Comparison of ENCODE assay signal across 41 mouse cellular contexts in genomic region chr11:7156427-7156826, GRCm38 (mm10). TPM values are rescaled to one million over a fixed set of nuclear protein-coding genes. Genes with fewer than 3 reads are reported as not detected.
"Had no signal": no experiment of that assay in that cellular context is flagged by ENCODE, and none has a peak within 500 bp of the region (broad histone marks: within the 10 kb centered on the region; RNA-seq: fewer than 3 reads in every experiment).

No protein-coding gene starts in this region.

- H3K4me3 ChIP-seq: heart, embryonic 10.5 days; heart, embryonic 12.5 days; hindbrain, embryonic 10.5 days; hindbrain, embryonic 12.5 days; kidney, embryonic 15.5 days; limb, embryonic 13.5 days; limb, embryonic 15.5 days had no signal

- H3K27me3 ChIP-seq: heart, embryonic 12.5 days; hindbrain, embryonic 12.5 days; kidney, embryonic 15.5 days; limb, embryonic 13.5 days; limb, embryonic 15.5 days had no signal

- H3K36me3 ChIP-seq: heart, embryonic 12.5 days; hindbrain, embryonic 10.5 days; hindbrain, embryonic 12.5 days; kidney, embryonic 15.5 days; limb, embryonic 13.5 days; limb, embryonic 15.5 days had no signal

- ATAC-seq: hindbrain, embryonic 16.5 days; inflammation-experienced regulatory T-cells, adult 6 months; intestine, embryonic 16.5 days had no signal

- H3K27ac ChIP-seq: heart, embryonic 10.5 days; hindbrain, embryonic 10.5 days; hindbrain, embryonic 12.5 days; hindbrain, embryonic 14.5 days; kidney, embryonic 15.5 days; kidney, postnatal 0 days; limb, embryonic 13.5 days; limb, embryonic 15.5 days had no signal

- DNase-seq: gastrocnemius, postnatal 10 days; gastrocnemius, postnatal 25 days; heart, adult 18-20 months; heart, postnatal 10 days; heart, postnatal 4 days; kidney, adult 11 months; kidney, adult 2 months; kidney, adult 9 months; kidney, postnatal 14 days; layer of hippocampus, adult 9-11 months; layer of hippocampus, postnatal 36 days; left cerebral cortex, postnatal 4 days had no signal

- H3K9ac ChIP-seq: heart, embryonic 12.5 days; hindbrain, embryonic 12.5 days; hindbrain, embryonic 14.5 days; kidney, embryonic 15.5 days; limb, embryonic 13.5 days; limb, embryonic 15.5 days had no signal

- H3K4me2 ChIP-seq: heart, embryonic 12.5 days; hindbrain, embryonic 12.5 days; hindbrain, embryonic 14.5 days; kidney, embryonic 15.5 days; limb, embryonic 13.5 days; limb, embryonic 15.5 days; liver, embryonic 11.5 days had no signal

- H3K9me3 ChIP-seq: heart, embryonic 10.5 days; heart, embryonic 12.5 days; hindbrain, embryonic 10.5 days; hindbrain, embryonic 12.5 days; kidney, embryonic 15.5 days; limb, embryonic 13.5 days; limb, embryonic 15.5 days had no signal

RNA-seq across cellular contexts. Expression of gene Gm11985, which starts 31.9 kb away (rescaled TPM):
- total RNA-seq: gastrocnemius, postnatal 10 days; gastrocnemius, postnatal 25 days; gastrocnemius, postnatal 4 days; granulocyte monocyte progenitor cell, adult 5-6 weeks; heart, adult 18-20 months; heart, adult 8-10 months; heart, postnatal 10 days; heart, postnatal 25 days; heart, postnatal 4 days; layer of hippocampus, adult 18-20 months; layer of hippocampus, adult 8-10 months; layer of hippocampus, postnatal 14 days; layer of hippocampus, postnatal 36 days; left cerebral cortex, adult 18-20 months; left cerebral cortex, adult 8-10 months; left cerebral cortex, postnatal 10 days; left cerebral cortex, postnatal 25 days; left cerebral cortex, postnatal 4 days had no signal
- polyA plus RNA-seq: frontal cortex, adult 2 months; heart, embryonic 12.5 days; heart, embryonic 14.5 days; heart, embryonic 16.5 days; hindbrain, embryonic 10.5 days; hindbrain, embryonic 12.5 days; hindbrain, embryonic 14.5 days; hindbrain, embryonic 16.5 days; inflammation-experienced regulatory T-cells, adult 6 months; intestine, embryonic 16.5 days; kidney, adult 2 months; kidney, embryonic 15.5 days; kidney, postnatal 0 days; large intestine, adult 2 months; limb, embryonic 11.5 days; limb, embryonic 15.5 days; liver, embryonic 11.5 days had no signal

RNA-seq across cellular contexts. Expression of gene Igfbp1, which starts 41.2 kb away (rescaled TPM):
- total RNA-seq: gastrocnemius, postnatal 25 days; granulocyte monocyte progenitor cell, adult 5-6 weeks; heart, adult 18-20 months; heart, adult 8-10 months; heart, postnatal 10 days; heart, postnatal 25 days; heart, postnatal 4 days; layer of hippocampus, adult 18-20 months; layer of hippocampus, adult 8-10 months; layer of hippocampus, postnatal 14 days; left cerebral cortex, adult 18-20 months; left cerebral cortex, adult 8-10 months; left cerebral cortex, postnatal 25 days had no signal
- polyA plus RNA-seq: heart, embryonic 14.5 days; hindbrain, embryonic 14.5 days; inflammation-experienced regulatory T-cells, adult 6 months had no signal

RNA-seq across cellular contexts. Expression of gene Igfbp3, which starts 57.3 kb away (rescaled TPM):
- total RNA-seq: granulocyte monocyte progenitor cell, adult 5-6 weeks had no signal
- polyA plus RNA-seq: inflammation-experienced regulatory T-cells, adult 6 months had no signal
